Mouse (Mus musculus) small intestine, adult 2 months (tissue): ENCODE data around the gene Tnk2.

ENCODE experiments used
- CTCF ChIP-seq: fragments of 200-500 bp; IDR thresholded peaks from 2 replicates; pipeline ENCODE4 v1.5.1; 2012; ENCODE audit warnings: low read depth, mild to moderate bottlenecking, control low read depth, inconsistent platforms, low read length, moderate library complexity, mixed read lengths; ENCODE audit not compliant: insufficient replicate concordance, insufficient read length; ENCODE audit errors: extremely low read depth
- POLR2A ChIP-seq: fragments of 200-500 bp; IDR thresholded peaks from 2 replicates; pipeline ENCODE4 v1.6.1; 2012; ENCODE audit warnings: low read depth, mild to moderate bottlenecking, control low read depth, inconsistent platforms, low read length, moderate library complexity

GRCm38 (mm10) chr16:32668030-32668429, 24.4 kb downstream of the Tnk2 start:
- TF ChIP-seq CTCF, result no peak
- no peak for TF ChIP-seq POLR2A
